Mouse (Mus musculus) liver, postnatal 0 days (tissue): Measurements from ENCODE around the gene Lars2. TPM values are rescaled to one million over a fixed set of nuclear protein-coding genes. Genes with fewer than 3 reads are reported as not detected.
"Not testable (repeated sequence)": the region's sequence is repeated elsewhere in the genome, so short reads cannot be mapped to it uniquely, and the experiment has no call there.

Experiments used
- ATAC-seq: fragments of 200-750 bp; cut with Nextera tagmentation; 2 replicates; pipeline ENCODE4 v1.8.0; 2017; ENCODE audit warnings: mild to moderate bottlenecking, moderate library complexity
- DNase-seq: peaks from one replicate; pipeline ENCODE4 v3.0.0-alpha.2; 2016
- H3K27ac ChIP-seq: fragments of 300-500 bp; sonication (generic); 2 replicates; pipeline ENCODE4 v1.5.1; 2014; ENCODE audit warnings: antibody characterized with exemption, moderate library complexity, mild to moderate bottlenecking, low read depth
- H3K27me3 ChIP-seq: fragments of 300-500 bp; sonication (generic); 2 replicates; pipeline ENCODE4 v1.6.1; 2014; ENCODE audit warnings: low read length, control low read depth, mixed read lengths; ENCODE audit not compliant: insufficient read depth
- H3K36me3 ChIP-seq: fragments of 300-500 bp; sonication (generic); replicated peaks from 2 replicates; pipeline ENCODE4 v1.6.1; 2014; ENCODE audit warnings: mild to moderate bottlenecking, control low read depth, low read length, moderate library complexity, mixed read lengths; ENCODE audit not compliant: insufficient read depth
- H3K4me1 ChIP-seq: fragments of 300-500 bp; sonication (generic); 2 replicates; pipeline ENCODE4 v1.6.1; 2014; ENCODE audit warnings: antibody characterized with exemption, mild to moderate bottlenecking, control low read depth; ENCODE audit not compliant: insufficient read depth
- H3K4me2 ChIP-seq: fragments of 300-500 bp; sonication (generic); 2 replicates; pipeline ENCODE4 v1.6.1; 2014; ENCODE audit warnings: low read depth, mild to moderate bottlenecking, low read length, moderate library complexity, mixed read lengths
- H3K4me3 ChIP-seq: fragments of 300-500 bp; sonication (generic); 2 replicates; pipeline ENCODE4 v1.5.1; 2014; ENCODE audit warnings: low read depth, low read length
- H3K9ac ChIP-seq: fragments of 300-500 bp; sonication (generic); replicated peaks from 2 replicates; pipeline ENCODE4 v1.6.1; 2014; ENCODE audit warnings: mild to moderate bottlenecking, moderate library complexity
- H3K9me3 ChIP-seq: fragments of 300-500 bp; sonication (generic); 2 replicates; pipeline ENCODE4 v1.6.1; 2016; ENCODE audit warnings: mild to moderate bottlenecking, control low read depth, low read length, mixed read lengths
- CTCF ChIP-seq: sonication (generic); IDR thresholded peaks from 2 replicates; pipeline ENCODE4 v1.5.1; 2016; ENCODE audit warnings: antibody characterized with exemption, low read depth
- EP300 ChIP-seq: IDR thresholded peaks from 2 replicates; pipeline ENCODE4 v1.6.1; 2016; ENCODE audit warnings: antibody characterized with exemption, low read depth, mild to moderate bottlenecking
- WGBS: fragments of 180-500 bp; shearing (Covaris S2); extraction: QIAGEN DNeasy Blood & Tissue Kit; methylation state at CpG from one replicate; pipeline ENCODE4 v1.1.7; 2014; ENCODE audit not compliant: insufficient replicate concordance; 5-methylcytosine and 5-hydroxymethylcytosine counted together
- polyA plus RNA-seq: library from polyadenylated mRNA; unstranded; fragments of >200 nt; fragmentation: Nextera tagmentation; extraction: Ambion mirVana; gene quantifications from 2 replicates; pipeline ENCODE4 v1.2.1, GENCODE M21; 2015

Lars2 gene
- polyA plus RNA-seq, 1 experiment from 2014 or later, result 1,350 TPM

- Histone ChIP-seq H3K9me3 (no peaks in the 10 kb centered on the region), H3K4me3 (no peak overlapping the region), H3K9ac (no peak overlapping the region), H3K27ac (no peak overlapping the region), H3K36me3 (no peaks in the 10 kb centered on the region), H3K4me2 (no peak overlapping the region), H3K27me3 (no peaks in the 10 kb centered on the region), H3K4me1 (no peaks in the 10 kb centered on the region; the same call in 1 of the 2 replicates)
- DNase-seq, result no peak
- TF ChIP-seq EP300, result no peak
- no peak for TF ChIP-seq CTCF
- ATAC-seq, result no peak
- WGBS, result 58% methylated on average over 5 of the region's 5 CpGs
Observed at GRCm38 (mm10) chr9:123335044-123335670, 31.6 kb upstream of the Lars2 start.

- Histone ChIP-seq H3K9me3 (no peaks in the 10 kb centered on the region), H3K27ac (no peak overlapping the region), H3K27me3 (peaks cover 4% of the 10 kb centered on the region; the same call in 1 of the 2 replicates), H3K36me3 (no peaks in the 10 kb centered on the region), H3K4me3 (no peak overlapping the region), H3K9ac (no peak overlapping the region), H3K4me1 (no peaks in the 10 kb centered on the region; the same call in 1 of the 2 replicates), H3K4me2 (no peak overlapping the region)
- 20% methylated on average over 3 of the region's 3 CpGs for WGBS
- ATAC-seq (no peak), DNase-seq (no peak)
- TF ChIP-seq EP300 (no peak), CTCF (no peak)
Observed at GRCm38 (mm10) chr9:123339651-123340144, 27.0 kb upstream of the Lars2 start.

- no peak overlapping the region for H3K4me3 ChIP-seq
- WGBS, result 74% methylated on average over 6 of the region's 6 CpGs
- H3K4me1 ChIP-seq, result no peaks in the 10 kb centered on the region; the same call in 1 of the 2 replicates
- no peak overlapping the region for H3K27ac ChIP-seq
- H3K9ac ChIP-seq, result no peak overlapping the region
- H3K4me2 ChIP-seq, result no peak overlapping the region
- no peaks in the 10 kb centered on the region for H3K36me3 ChIP-seq
- H3K27me3 ChIP-seq, result peaks cover 4% of the 10 kb centered on the region; the same call in 1 of the 2 replicates
- no peaks in the 10 kb centered on the region for H3K9me3 ChIP-seq
- DNase-seq, result no peak
- peak; percentile 38 for ATAC-seq
- TF ChIP-seq EP300, result no peak
- TF ChIP-seq CTCF, result no peak
Observed at GRCm38 (mm10) chr9:123341256-123341655, 25.5 kb upstream of the Lars2 start.

GRCm38 (mm10) chr9:123343069-123343468 lies 23.7 kb upstream of the Lars2 start:
- H3K4me1 ChIP-seq, result no peaks in the 10 kb centered on the region; the same call in 1 of the 2 replicates
- H3K9ac ChIP-seq, result no peak overlapping the region
- 67% methylated on average over 3 of the region's 3 CpGs for WGBS
- H3K9me3 ChIP-seq, result no peaks in the 10 kb centered on the region
- no peak overlapping the region for H3K4me3 ChIP-seq
- no peak overlapping the region for H3K27ac ChIP-seq
- TF ChIP-seq CTCF (no peak), EP300 (no peak)
- DNase-seq (no peak), ATAC-seq (no peak)
- H3K4me2 ChIP-seq, result no peak overlapping the region
- H3K27me3 ChIP-seq, result peaks cover 4% of the 10 kb centered on the region; the same call in 1 of the 2 replicates
- no peaks in the 10 kb centered on the region for H3K36me3 ChIP-seq

- WGBS, result 78% methylated on average over 1 of the region's 1 CpGs
- not testable (repeated sequence) for H3K4me1 ChIP-seq, H3K27me3 ChIP-seq, H3K4me2 ChIP-seq, H3K36me3 ChIP-seq, H3K27ac ChIP-seq, DNase-seq, ATAC-seq, H3K4me3 ChIP-seq, H3K9ac ChIP-seq
- peaks cover 17% of the 10 kb centered on the region for H3K9me3 ChIP-seq
Observed at GRCm38 (mm10) chr9:123349286-123349685, 17.4 kb upstream of the Lars2 start.

GRCm38 (mm10) chr9:123359981-123360380 lies 6.7 kb upstream of the Lars2 start:
- no peak overlapping the region for H3K4me2 ChIP-seq
- no peaks in the 10 kb centered on the region for H3K9me3 ChIP-seq
- TF ChIP-seq CTCF, result no peak
- WGBS, result 27% methylated on average over 3 of the region's 3 CpGs
- no peak for DNase-seq
- no peak overlapping the region for H3K4me3 ChIP-seq
- no peak overlapping the region for H3K9ac ChIP-seq
- no peaks in the 10 kb centered on the region for H3K4me1 ChIP-seq
- H3K27me3 ChIP-seq, result no peaks in the 10 kb centered on the region
- no peak for ATAC-seq
- no peak overlapping the region for H3K27ac ChIP-seq
- no peaks in the 10 kb centered on the region for H3K36me3 ChIP-seq
